Mouse (Mus musculus) kidney, adult 9 months (tissue): ENCODE results near the gene Nsun7.

Source experiments
- DNase-seq: peaks from one replicate; pipeline ENCODE4 v3.0.0; 2022

Gene Nsun7

GRCm38 (mm10) chr5:66280742-66281141 lies 21.0 kb downstream of the Nsun7 start:
- peak; percentile 18 for DNase-seq

GRCm38 (mm10) chr5:66294106-66294625 lies 34.5 kb downstream of the Nsun7 start:
- no peak for DNase-seq

- DNase-seq, result no peak
Observed at GRCm38 (mm10) chr5:66294952-66295351, 35.3 kb downstream of the Nsun7 start.

DNA sequence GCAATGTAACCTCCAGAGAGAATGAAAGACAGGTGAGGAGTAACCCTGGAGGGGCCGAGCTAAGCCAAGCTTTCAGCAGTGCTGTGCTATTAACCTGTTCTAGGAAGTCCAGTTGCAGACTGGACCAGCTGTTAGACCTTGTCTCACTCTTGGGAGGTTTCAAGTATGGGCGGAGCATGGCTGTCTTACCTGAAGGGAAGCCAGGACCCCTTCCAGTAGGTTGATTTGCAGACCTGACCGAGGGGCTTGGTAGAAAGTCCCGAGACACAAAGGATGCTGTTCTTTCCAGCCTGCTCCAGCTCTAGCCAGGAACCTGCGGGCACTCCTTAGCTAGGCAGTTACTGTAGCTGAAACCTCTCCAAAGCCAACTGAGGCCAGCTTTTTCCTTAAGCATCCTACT lies 36.4 kb downstream of the Nsun7 start:
- no peak for DNase-seq

- DNase-seq, result no peak
Observed at GRCm38 (mm10) chr5:66298856-66299255, 39.2 kb downstream of the Nsun7 start.

GRCm38 (mm10) chr5:66300576-66300975 lies 40.9 kb downstream of the Nsun7 start:
- no peak for DNase-seq

- no peak for DNase-seq
Observed at GRCm38 (mm10) chr5:66302085-66302815, 42.6 kb downstream of the Nsun7 start.

DNA sequence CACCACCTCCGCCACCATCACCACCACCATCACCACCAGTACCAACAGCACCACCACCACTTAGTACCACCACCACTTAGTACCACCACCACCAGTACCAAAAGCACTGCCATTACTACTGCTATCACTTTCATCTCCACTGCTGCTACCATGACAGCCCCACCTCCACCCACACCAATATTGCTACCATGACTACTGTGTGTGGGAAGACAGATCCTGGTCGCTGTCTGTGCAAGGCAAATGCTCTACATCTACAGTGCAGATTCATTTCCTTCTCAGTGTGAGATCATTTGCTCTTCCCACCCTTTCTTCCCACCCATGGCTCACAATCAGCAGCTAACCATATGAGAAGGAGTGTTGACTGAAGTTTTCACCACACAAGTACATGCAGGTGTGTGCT lies 43.2 kb downstream of the Nsun7 start:
- no peak for DNase-seq

DNA sequence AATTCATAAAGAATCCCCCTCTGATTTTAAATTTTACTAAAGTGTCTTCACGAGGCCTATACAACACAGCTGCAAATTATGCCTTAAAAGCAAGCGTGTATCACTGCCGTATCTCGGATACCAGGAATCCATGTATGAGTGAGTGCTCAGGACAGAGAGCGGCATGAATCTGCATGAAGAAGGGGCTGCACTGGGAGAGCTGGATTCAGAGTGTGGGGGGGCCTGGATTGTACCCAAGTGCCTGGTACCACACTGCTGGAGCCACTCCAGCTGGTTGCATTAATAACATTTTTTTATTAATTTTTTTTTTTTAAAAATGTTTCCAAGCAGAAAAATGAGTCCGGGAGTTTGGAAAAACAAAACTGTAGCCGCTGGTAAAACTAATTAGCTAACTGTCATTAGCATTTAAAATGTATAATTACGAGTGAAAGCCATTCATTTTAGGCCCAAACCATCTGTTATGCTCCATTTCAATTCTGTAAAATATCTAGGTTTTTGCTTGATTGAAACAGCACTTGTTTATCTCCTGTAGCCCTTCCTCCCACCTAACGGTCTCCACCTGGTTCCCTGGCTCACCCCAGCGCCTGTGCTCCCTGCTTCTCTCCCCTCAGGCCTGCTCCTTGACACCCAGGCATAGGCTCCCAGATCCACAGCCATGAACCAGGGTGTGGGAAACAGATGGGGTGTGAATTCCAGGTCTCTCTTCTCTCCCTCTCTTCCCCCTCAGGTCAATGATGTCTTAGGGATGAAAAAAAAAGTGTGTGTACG lies 44.8 kb downstream of the Nsun7 start:
- DNase-seq, result no peak

DNA sequence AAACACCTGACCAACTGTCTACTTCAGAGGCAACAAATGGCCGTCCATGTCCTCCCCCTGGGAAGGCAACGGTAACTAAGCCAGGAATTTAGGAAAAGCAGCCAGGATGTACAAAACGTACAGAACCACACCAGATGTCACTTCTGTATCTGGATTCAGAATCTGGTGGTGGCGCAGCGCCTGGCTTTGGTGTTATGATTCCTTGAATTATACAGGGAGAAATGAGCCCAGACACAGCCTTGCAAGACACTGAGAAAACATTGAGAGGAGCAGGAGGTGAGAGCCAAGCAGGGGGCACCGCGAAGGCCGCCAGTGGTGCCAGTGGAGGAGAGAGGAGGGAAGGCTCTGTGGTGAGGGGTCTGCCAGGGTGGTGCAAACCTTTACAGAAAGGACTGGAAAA lies 45.8 kb downstream of the Nsun7 start:
- no peak for DNase-seq

- DNase-seq, result no peak
Observed at GRCm38 (mm10) chr5:66310328-66310727, 50.6 kb downstream of the Nsun7 start.

GRCm38 (mm10) chr5:66310806-66311205 lies 51.1 kb downstream of the Nsun7 start:
- no peak for DNase-seq

DNA sequence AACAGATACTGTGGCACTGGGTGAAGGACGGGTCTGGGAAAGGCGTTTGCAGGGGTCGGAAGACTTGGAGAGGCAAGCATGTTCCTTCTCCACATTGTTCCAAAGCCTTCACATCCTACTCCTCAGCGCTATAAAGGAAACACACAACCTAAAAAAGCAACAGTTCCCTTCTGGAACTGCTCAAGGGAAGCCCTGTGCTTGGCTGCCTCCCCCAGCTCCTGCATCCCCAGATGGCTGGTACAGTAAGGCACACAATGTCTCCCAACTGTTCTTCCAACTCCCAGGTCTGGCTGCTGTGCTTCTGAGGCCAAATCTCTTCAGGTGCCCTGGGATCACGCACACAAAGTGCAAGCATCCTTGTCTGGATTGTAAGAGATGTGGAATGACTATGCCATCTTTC lies 56.1 kb downstream of the Nsun7 start:
- no peak for DNase-seq

DNA sequence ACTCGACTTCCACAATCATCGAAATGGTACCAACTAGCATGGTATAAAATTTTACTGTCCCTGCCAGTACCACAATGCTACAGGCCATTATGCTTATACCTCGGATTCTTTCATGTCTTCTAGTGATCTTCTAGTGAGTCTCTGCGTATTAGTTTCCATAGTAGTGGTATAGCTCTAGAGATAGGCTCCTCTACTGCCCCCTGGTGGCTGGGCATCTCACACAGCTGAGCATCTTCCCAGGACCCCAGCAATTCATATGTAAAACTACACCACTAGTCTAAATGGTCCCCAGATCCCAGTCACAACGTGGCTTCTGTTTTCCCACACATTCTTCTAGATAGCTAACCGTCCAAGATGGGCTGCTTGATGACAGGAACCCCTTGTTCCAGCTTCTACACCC lies 59.6 kb downstream of the Nsun7 start:
- peak; percentile 70 for DNase-seq

DNA sequence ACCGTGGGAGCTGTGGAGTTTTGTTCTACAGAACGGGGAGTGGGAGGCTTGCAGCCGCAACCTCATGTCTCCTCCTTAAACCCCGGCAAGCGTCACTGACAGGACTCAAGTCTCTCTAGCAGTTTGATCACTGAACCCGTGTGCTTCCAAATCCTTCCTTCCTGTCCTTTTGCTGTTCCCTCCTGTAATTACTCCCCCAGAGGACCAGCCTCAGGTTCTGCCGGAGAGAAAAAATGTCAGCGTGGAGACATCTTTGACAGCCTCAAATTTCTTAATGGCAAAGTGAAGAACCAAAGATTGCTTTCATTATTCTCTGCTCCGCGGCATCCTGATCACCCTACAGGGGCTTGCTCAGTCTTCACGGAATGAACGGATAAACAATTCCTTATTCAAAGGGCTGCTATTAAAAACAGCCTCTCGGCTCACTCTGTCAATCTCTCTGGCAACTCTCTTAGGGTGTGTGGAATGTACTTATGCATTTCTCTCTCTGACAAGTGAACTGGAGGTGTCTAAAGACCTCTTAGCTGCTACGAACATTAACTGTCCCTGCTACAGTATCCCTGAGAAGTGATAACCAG lies 60.2 kb downstream of the Nsun7 start:
- DNase-seq, result no peak

GRCm38 (mm10) chr5:66323131-66323530 lies 63.4 kb downstream of the Nsun7 start:
- no peak for DNase-seq

GRCm38 (mm10) chr5:66323603-66324002 lies 63.9 kb downstream of the Nsun7 start:
- DNase-seq, result no peak

- DNase-seq, result no peak
Observed at GRCm38 (mm10) chr5:66326395-66326794, 66.7 kb downstream of the Nsun7 start.

DNA sequence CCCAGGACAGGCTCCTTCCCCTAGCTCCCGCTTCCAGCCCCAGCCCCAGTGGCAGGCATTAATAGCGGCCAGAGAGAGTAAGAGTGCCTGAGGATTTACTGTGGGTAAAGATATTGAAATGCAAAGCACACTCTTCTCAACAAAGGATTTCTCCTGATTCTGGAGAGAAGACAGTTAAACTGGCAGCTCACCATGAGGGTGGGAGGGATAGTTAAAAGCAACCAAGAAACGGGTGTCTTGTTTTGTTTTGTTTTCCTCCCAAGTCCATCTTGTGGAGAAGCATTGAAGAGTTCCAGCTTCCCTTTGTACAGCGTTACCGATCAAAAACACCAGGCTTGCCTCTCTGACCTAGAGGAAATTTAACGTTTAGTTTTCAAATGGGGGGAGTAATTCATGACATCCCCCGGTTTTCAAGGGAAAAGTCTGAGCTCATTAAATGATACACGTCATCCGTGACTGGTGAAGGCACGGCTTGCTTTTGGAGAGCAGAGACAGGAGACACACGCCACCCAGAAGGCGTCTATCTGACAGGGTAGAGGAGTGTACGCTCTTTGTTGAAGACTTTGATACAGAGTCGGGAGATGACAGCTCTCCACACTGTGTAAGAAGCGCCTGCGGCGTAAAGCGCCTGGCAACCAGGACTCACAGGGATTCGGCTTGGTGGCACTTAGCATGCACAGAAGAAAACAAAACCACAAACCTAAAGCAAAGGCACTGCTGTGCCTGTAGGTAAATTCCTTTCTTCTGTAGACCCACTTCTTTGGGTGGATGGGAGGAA lies 68.4 kb downstream of the Nsun7 start:
- DNase-seq, result no peak

DNA sequence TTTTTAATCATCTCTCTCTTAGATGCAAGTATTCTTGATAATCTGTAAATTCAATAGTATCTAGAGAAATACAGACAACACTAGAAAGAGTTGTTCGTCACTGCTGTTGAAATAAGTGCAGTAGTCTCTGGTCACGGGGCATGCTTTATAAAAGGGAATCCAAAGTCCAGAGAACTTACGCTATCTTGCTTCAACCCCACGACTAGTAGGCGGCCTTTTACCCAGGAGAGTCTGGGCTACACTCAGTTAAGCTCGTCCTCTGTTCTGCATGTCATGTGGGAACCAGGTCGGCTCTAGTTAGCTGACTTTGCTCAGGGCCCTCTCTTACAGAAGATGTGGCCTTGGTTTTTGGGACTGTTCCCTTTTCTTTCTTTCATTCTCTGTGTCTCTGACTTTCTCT lies 69.1 kb downstream of the Nsun7 start:
- DNase-seq, result peak; percentile 52

DNA sequence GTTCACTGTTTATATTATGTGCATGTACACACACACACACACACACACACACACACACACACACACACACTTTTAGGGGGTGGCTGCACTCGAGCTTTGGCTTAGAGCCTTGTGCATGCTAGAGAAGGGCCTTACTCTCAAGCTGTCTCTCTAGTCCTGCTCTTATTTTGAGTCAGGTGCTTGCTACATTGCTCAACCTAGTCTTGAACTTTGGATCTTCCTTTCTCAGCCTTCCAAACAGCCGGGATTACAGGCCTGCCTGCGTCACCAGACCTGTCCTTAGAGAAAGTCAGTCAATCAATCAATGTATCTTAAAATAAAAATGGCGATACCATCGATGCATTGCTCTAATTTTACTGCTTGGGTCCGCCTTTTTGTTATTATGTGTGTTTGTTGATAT lies 71.1 kb downstream of the Nsun7 start:
- no peak for DNase-seq

GRCm38 (mm10) chr5:66337025-66337968 lies 77.6 kb downstream of the Nsun7 start:
- peak; percentile 56 for DNase-seq
